Mouse (Mus musculus): ENCODE measurements around the gene Gna14.

Gna14 gene

GRCm38 (mm10) chr19:16514201-16514600, 78.6 kb downstream of the Gna14 start:
- no peak for DNase-seq (ENCODE audit: low spot score)

GRCm38 (mm10) chr19:16518569-16518968, 83.0 kb downstream of the Gna14 start:
- no peak for DNase-seq (ENCODE audit: low spot score)

- DNase-seq (ENCODE audit: low spot score): no peak
These were observed 85.0 kb downstream of the Gna14 start for GRCm38 (mm10) chr19:16520608-16521007.

GRCm38 (mm10) chr19:16526302-16526880, 90.8 kb downstream of the Gna14 start:
- no peak for DNase-seq (ENCODE audit: low spot score)

GRCm38 (mm10) chr19:16527031-16527430, 91.5 kb downstream of the Gna14 start:
- no peak for DNase-seq (ENCODE audit: low spot score)

- no peak for DNase-seq (ENCODE audit: low spot score)
These were observed 92.8 kb downstream of the Gna14 start for GRCm38 (mm10) chr19:16528225-16528828.

- DNase-seq (ENCODE audit: low spot score): no peak
These were observed 93.8 kb downstream of the Gna14 start for GRCm38 (mm10) chr19:16529293-16529920.

- no peak for DNase-seq (ENCODE audit: low spot score)
These were observed 94.4 kb downstream of the Gna14 start for GRCm38 (mm10) chr19:16529999-16530398.

GRCm38 (mm10) chr19:16534311-16534710, 98.7 kb downstream of the Gna14 start:
- no peak for DNase-seq (ENCODE audit: low spot score)

- no peak for DNase-seq (ENCODE audit: low spot score)
These were observed 102.9 kb downstream of the Gna14 start for GRCm38 (mm10) chr19:16538416-16538815.

- DNase-seq (ENCODE audit: low spot score): no peak
These were observed 108.1 kb downstream of the Gna14 start for GRCm38 (mm10) chr19:16543688-16544087.

- DNase-seq (ENCODE audit: low spot score): no peak
These were observed 121.4 kb downstream of the Gna14 start for GRCm38 (mm10) chr19:16556988-16557387.

GRCm38 (mm10) chr19:16557971-16558370, 122.4 kb downstream of the Gna14 start:
- no peak for DNase-seq (ENCODE audit: low spot score)

GRCm38 (mm10) chr19:16558570-16558969, 123.0 kb downstream of the Gna14 start:
- no peak for DNase-seq (ENCODE audit: low spot score)

GRCm38 (mm10) chr19:16559243-16559896, 123.8 kb downstream of the Gna14 start:
- DNase-seq (ENCODE audit: low spot score): no peak

GRCm38 (mm10) chr19:16562676-16563075, 127.1 kb downstream of the Gna14 start:
- DNase-seq (ENCODE audit: low spot score): no peak

GRCm38 (mm10) chr19:16576790-16577189, 141.2 kb downstream of the Gna14 start:
- DNase-seq (ENCODE audit: low spot score): no peak

- DNase-seq (ENCODE audit: low spot score): no peak
These were observed 144.2 kb downstream of the Gna14 start for GRCm38 (mm10) chr19:16579656-16580260.

GRCm38 (mm10) chr19:16580501-16580900, 144.9 kb downstream of the Gna14 start:
- no peak for DNase-seq (ENCODE audit: low spot score)

GRCm38 (mm10) chr19:16584546-16584945, 149.0 kb downstream of the Gna14 start:
- DNase-seq (ENCODE audit: low spot score): no peak

GRCm38 (mm10) chr19:16585379-16585778, 149.8 kb downstream of the Gna14 start:
- DNase-seq (ENCODE audit: low spot score): no peak

GRCm38 (mm10) chr19:16593256-16593974, 157.9 kb downstream of the Gna14 start:
- no peak for DNase-seq (ENCODE audit: low spot score)
